Mouse (Mus musculus) limb, embryonic 11.5 days (tissue): ENCODE measurements around the gene Sphk2. TPM values are rescaled to one million over a fixed set of nuclear protein-coding genes. Genes with fewer than 3 reads are reported as not detected.
A peak's percentile ranks its signal among the peaks of the same experiment; 100 is the strongest.

Source experiments
- ATAC-seq: fragments of 200-750 bp; cut with Nextera tagmentation; 2 replicates; pipeline ENCODE4 v1.8.0; 2017; ENCODE audit warnings: low read depth; ENCODE audit not compliant: insufficient number of reproducible peaks, low FRiP score, low TSS enrichment
- DNase-seq: peaks from one replicate; pipeline ENCODE4 v3.0.0-alpha.2; 2015; ENCODE audit warnings: low spot score
- H3K27ac ChIP-seq: fragments of 300-500 bp; sonication (generic); replicated peaks from 2 replicates; pipeline ENCODE4 v1.5.1; 2014; ENCODE audit warnings: low read depth, mild to moderate bottlenecking, low read length
- H3K27me3 ChIP-seq: fragments of 300-500 bp; sonication (generic); 2 replicates; pipeline ENCODE4 v1.6.1; 2014; ENCODE audit warnings: mild to moderate bottlenecking, low read length, mixed read lengths; ENCODE audit not compliant: control insufficient read depth, insufficient read depth
- H3K36me3 ChIP-seq: fragments of 300-500 bp; sonication (generic); 2 replicates; pipeline ENCODE4 v1.6.1; 2014; ENCODE audit warnings: mild to moderate bottlenecking, low read length, moderate library complexity, mixed read lengths; ENCODE audit not compliant: control insufficient read depth, insufficient read depth
- H3K4me1 ChIP-seq: fragments of 300-500 bp; sonication (generic); 2 replicates; pipeline ENCODE4 v1.6.1; 2014; ENCODE audit warnings: low read length, mixed read lengths; ENCODE audit not compliant: control insufficient read depth, insufficient read depth
- H3K4me2 ChIP-seq: fragments of 300-500 bp; sonication (generic); 2 replicates; pipeline ENCODE4 v1.6.1; 2014; ENCODE audit warnings: low read depth, mild to moderate bottlenecking, moderate library complexity; ENCODE audit not compliant: severe bottlenecking
- H3K4me3 ChIP-seq: fragments of 300-500 bp; sonication (generic); 2 replicates; pipeline ENCODE4 v1.5.1; 2014; ENCODE audit warnings: low read depth, low read length
- H3K9ac ChIP-seq: fragments of 300-500 bp; sonication (generic); 2 replicates; pipeline ENCODE4 v1.6.1; 2014; ENCODE audit warnings: mild to moderate bottlenecking, low read length
- H3K9me3 ChIP-seq: fragments of 300-500 bp; sonication (generic); 2 replicates; pipeline ENCODE4 v1.6.1; 2016; ENCODE audit warnings: low read length; ENCODE audit not compliant: control insufficient read depth
- WGBS: fragments of 180-500 bp; shearing (Covaris S2); extraction: QIAGEN DNeasy Blood & Tissue Kit; methylation state at CpG from one replicate; pipeline ENCODE4 v1.1.7; 2014; 5-methylcytosine and 5-hydroxymethylcytosine counted together
- polyA plus RNA-seq: library from polyadenylated mRNA; unstranded; fragments of >200 nt; fragmentation: Nextera tagmentation; extraction: Ambion mirVana; gene quantifications from 2 replicates; pipeline ENCODE4 v1.2.1, GENCODE M21; 2014

The Sphk2 gene
- polyA plus RNA-seq, 1 experiment from 2014 or later, result 28.4 TPM

DNA sequence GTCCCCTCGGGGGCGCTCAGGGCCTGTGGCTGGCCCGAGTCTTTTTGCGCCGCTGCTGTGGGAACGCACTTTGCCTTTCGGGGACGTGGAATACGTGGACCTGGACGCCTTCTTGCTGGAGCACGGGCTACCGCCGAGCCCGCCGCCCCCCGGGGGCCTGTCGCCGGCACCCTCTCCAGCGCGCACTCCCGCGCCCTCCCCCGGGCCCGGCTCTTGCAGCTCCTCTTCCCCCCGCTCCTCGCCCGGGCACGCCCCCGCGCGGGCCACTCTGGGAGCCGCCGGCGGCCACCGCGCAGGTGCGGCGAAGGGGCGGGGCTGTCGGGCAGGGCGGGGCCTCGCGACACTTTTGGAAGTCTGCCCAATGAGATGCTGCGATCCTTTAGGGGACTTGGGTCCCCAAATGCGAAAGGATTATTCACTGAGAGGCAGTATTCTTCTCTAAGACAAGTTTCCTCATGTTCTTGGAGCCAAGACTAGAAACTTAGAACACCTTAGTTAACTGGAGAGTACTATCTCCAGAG lies 11.0 kb downstream of the Sphk2 start:
- H3K4me3 ChIP-seq, result peak overlapping the region; percentile 49
- no peaks in the 10 kb centered on the region for H3K9me3 ChIP-seq
- H3K27ac ChIP-seq, result peak overlapping the region; percentile 76
- no peaks in the 10 kb centered on the region for H3K27me3 ChIP-seq
- peaks cover 32% of the 10 kb centered on the region for H3K4me1 ChIP-seq
- H3K9ac ChIP-seq, result peak overlapping the region; percentile 72
- peak; percentile 90 for DNase-seq
- WGBS, result 1% methylated on average over 45 of the region's 45 CpGs
- peak overlapping the region; percentile 72 for H3K4me2 ChIP-seq
- H3K36me3 ChIP-seq, result peaks cover 9% of the 10 kb centered on the region; the same call in 1 of the 2 replicates
- ATAC-seq, result no peak

DNA sequence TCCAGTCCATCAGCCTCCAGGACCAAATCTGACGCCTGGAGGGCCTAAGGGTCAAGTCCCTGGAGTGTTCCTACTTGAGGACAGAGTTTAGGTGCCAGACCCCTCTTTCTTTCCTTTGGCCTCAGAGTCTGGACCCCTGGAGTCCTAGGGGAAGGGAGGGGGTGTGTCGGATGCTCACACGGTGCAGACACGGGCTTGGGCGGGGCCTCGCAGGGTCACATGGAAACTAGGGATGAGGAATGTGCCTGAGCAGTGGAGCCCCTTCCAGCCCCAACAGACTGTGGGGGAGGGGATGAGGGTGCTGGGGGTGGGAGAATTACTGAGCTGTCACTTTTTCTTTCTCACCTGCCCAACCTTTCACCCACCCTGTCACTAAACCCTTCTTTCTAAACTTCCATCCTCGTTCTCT lies 11.9 kb downstream of the Sphk2 start:
- DNase-seq (peak; percentile 68), ATAC-seq (no peak)
- peak overlapping the region; percentile 49 for H3K4me3 ChIP-seq
- no peak overlapping the region for H3K27ac ChIP-seq
- H3K36me3 ChIP-seq, result peaks cover 2% of the 10 kb centered on the region; the same call in 1 of the 2 replicates
- H3K9me3 ChIP-seq, result no peaks in the 10 kb centered on the region
- H3K4me1 ChIP-seq, result peaks cover 34% of the 10 kb centered on the region
- 1% methylated on average over 7 of the region's 7 CpGs for WGBS
- peak overlapping the region; percentile 72 for H3K4me2 ChIP-seq
- H3K9ac ChIP-seq, result peak overlapping the region; percentile 72
- no peaks in the 10 kb centered on the region for H3K27me3 ChIP-seq

DNA sequence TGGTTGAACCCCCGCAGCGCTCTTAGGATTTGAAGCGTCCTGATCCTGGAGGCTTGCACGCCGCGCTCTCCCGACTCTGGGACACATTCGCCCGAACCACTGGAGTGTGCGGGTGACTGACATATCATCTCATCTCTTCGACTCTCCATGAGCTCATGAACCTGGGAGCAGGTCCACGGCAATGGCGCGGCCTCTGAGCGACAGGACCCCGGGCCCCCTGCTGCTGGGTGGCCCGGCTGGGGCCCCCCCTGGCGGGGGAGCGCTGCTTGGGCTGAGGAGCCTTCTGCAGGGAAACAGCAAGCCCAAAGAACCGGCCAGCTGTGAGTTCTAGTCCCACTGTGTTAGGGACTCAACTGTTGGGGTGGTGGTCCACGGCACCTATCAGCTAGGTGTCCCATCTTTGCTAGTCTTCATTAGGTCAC lies 12.3 kb downstream of the Sphk2 start:
- H3K4me1 ChIP-seq, result peaks cover 36% of the 10 kb centered on the region
- ATAC-seq (no peak), DNase-seq (no peak)
- peaks cover 2% of the 10 kb centered on the region for H3K27me3 ChIP-seq
- 0% methylated on average over 21 of the region's 21 CpGs for WGBS
- H3K4me2 ChIP-seq, result peak overlapping the region; percentile 72
- H3K36me3 ChIP-seq, result no peaks in the 10 kb centered on the region; the same call in 1 of the 2 replicates
- H3K27ac ChIP-seq, result no peak overlapping the region; the same call in 1 of the 2 replicates
- no peaks in the 10 kb centered on the region for H3K9me3 ChIP-seq
- peak overlapping the region; percentile 49 for H3K4me3 ChIP-seq
- H3K9ac ChIP-seq, result peak overlapping the region; percentile 34

DNA sequence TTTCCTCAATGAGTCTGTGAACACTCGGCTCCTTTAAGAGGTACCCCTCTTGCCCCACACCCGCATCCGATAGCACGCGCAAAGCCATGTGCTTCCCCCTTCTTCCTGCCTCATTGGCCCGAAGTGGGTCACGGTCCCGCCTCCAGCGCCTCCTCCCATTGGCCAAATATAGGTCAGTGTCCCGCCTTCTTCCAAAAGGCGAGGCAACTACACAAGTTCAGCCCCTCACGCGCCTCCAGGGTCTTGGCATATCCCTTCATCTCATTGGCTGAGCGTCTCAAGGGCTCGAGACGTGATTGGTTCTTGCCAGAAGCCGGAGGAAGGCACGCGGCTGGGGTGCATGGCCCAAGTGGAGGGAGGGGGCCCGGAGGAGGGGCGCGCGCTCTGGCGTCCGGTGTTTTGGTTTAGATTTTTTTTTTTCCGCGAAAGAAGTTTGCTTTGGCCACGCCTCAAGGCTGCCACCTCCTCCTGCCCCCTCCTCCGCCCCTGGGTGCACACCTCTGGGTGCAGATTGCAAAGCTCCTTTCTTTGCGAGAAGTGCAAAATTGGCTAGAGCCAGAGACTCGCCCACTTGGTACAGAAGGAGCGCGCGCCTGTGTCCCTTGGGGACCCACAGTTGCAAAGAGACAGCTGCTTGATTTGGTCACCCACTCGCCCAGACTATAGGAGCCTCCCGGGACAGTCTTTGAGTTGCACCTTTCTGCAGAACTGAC lies 12.9 kb downstream of the Sphk2 start, which contains the start of gene Dbp:
Gene Dbp, plus strand, starts transcription at position 359 of the 713 bp plus-strand sequence.
- Histone ChIP-seq H3K27me3 (peaks cover 8% of the 10 kb centered on the region), H3K4me2 (peak within 1 kb of the TSS; percentile 72), H3K9me3 (no peaks in the 10 kb centered on the region), H3K9ac (peak within 1 kb of the TSS; percentile 41), H3K27ac (peak within 1 kb of the TSS; percentile 51; the same call in 1 of the 2 replicates), H3K4me1 (peaks cover 41% of the 10 kb centered on the region), H3K36me3 (no peaks in the 10 kb centered on the region), H3K4me3 (peak within 1 kb of the TSS; percentile 49)
- DNase-seq (peak; percentile 99), ATAC-seq (peak; percentile 85)
- WGBS, result under 1% methylated on average over 36 of the region's 36 CpGs

DNA sequence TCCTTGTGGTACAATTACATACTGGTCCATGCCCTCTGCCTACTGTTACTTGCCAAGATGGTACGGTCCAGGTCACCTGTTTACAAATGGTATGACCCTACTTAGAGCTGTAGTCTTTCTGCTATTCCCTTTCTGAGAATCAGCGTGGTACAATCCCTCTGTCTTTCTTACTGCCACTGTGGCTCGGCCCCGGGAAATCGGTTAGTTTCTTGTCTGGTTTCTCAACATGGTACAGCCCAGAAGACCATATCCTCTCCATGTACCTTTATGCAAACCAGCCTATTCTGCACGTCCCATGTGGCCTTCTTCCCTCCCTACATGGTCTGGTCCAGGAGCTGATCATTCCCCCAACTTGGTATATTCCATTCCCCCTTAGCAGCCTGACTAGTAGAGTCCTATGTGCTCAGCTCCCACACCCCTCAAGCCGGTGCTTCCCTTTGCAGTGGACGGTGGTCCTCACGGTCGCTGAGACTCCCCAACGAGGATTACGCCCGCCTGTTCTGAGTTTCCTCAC lies 13.7 kb downstream of the Sphk2 start:
- ATAC-seq (peak; percentile 41), DNase-seq (peak; percentile 77)
- Histone ChIP-seq H3K4me3 (peak overlapping the region; percentile 33), H3K4me2 (peak overlapping the region; percentile 72), H3K27me3 (peaks cover 15% of the 10 kb centered on the region), H3K4me1 (peaks cover 37% of the 10 kb centered on the region), H3K36me3 (no peaks in the 10 kb centered on the region), H3K9ac (peak overlapping the region; percentile 41), H3K27ac (peak overlapping the region; percentile 51; the same call in 1 of the 2 replicates), H3K9me3 (no peaks in the 10 kb centered on the region)
- under 1% methylated on average over 13 of the region's 13 CpGs for WGBS

DNA sequence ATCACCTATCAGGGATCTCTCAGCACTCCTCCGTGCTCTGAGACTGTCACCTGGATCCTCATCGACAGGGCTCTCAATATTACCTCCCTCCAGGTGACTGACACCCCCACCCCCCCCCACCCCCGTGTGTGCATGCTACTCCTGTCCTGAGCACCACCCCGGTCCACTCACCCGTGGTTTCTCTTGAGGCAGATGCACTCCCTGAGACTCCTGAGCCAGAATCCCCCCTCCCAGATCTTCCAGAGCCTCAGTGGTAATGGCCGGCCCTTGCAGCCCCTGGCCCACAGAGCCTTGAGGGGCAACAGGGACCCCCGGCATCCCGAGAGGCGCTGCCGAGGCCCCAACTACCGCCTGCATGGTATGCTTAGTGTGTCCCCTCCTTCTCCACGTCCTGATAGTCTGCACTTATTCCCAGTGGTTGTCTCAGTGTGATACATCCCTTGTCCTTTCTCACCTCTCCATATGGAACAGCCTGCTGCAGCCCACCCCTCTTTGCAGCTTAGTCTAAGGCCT lies 14.2 kb downstream of the Sphk2 start:
- DNase-seq (no peak), ATAC-seq (no peak)
- peaks cover 32% of the 10 kb centered on the region for H3K4me1 ChIP-seq
- peak overlapping the region; percentile 51; the same call in 1 of the 2 replicates for H3K27ac ChIP-seq
- peak overlapping the region; percentile 41 for H3K9ac ChIP-seq
- WGBS, result 46% methylated on average over 12 of the region's 12 CpGs
- H3K27me3 ChIP-seq, result peaks cover 21% of the 10 kb centered on the region
- no peaks in the 10 kb centered on the region for H3K9me3 ChIP-seq
- peak overlapping the region; percentile 33 for H3K4me3 ChIP-seq
- peak overlapping the region; percentile 72; the same call in 1 of the 2 replicates for H3K4me2 ChIP-seq
- no peaks in the 10 kb centered on the region for H3K36me3 ChIP-seq

DNA sequence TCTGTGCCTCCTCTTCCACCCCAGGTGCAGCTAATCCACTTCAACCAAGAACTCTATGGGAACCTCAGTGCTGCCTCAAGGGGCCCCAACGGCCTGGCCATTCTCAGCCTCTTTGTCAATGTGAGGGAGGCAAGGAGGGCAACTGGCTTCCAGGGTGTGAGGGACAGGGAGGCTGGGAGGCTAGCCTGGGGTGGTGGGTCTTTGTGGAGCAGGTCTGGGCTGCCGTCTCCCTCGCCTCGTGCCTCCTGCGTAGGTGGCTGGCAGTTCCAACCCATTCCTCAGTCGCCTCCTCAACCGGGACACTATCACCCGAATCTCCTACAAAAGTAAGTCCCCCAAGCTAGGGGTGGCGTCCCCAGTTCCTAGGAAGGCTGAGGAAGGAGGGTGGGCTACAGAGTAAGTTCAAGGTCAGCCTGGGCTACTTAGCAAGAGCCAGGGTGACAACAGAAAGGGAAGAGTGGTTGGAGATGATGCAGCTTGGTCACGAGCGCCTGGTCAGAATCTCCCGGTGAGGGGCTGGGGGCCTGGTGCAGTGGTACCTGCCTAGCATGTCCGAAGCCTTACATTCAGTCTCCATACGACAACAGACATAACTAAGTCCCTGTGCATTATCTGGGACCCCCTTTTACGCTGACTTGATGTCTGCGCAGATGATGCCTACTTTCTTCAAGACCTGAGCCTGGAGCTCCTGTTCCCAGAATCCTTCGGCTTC lies 14.8 kb downstream of the Sphk2 start:
- H3K4me2 ChIP-seq, result peak overlapping the region; percentile 72; the same call in 1 of the 2 replicates
- no peaks in the 10 kb centered on the region for H3K9me3 ChIP-seq
- no peak overlapping the region for H3K27ac ChIP-seq
- DNase-seq (no peak), ATAC-seq (no peak)
- H3K4me3 ChIP-seq, result no peak overlapping the region
- no peak overlapping the region for H3K9ac ChIP-seq
- peaks cover 25% of the 10 kb centered on the region for H3K27me3 ChIP-seq
- peaks cover 26% of the 10 kb centered on the region for H3K4me1 ChIP-seq
- H3K36me3 ChIP-seq, result no peaks in the 10 kb centered on the region
- 89% methylated on average over 17 of the region's 17 CpGs for WGBS

DNA sequence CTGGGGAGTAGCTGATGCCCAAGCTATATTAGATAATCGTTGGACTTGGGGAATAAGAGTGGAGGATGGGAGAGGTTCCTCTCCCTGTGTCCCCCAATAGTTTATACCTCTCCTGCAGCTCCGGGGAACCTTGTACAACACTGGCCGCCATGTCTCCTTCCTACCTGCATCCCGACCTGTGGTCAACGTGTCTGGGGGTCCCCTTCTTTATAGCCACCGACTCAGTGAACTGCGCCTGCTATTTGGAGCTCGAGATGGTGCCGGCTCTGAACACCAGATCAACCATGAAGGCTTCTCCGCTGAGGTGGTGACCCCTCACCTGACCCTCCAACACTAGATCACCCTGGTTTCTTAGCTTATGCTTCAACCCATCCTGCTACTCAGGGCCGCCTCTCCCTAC lies 15.5 kb downstream of the Sphk2 start:
- no peaks in the 10 kb centered on the region for H3K9me3 ChIP-seq
- H3K4me3 ChIP-seq, result no peak overlapping the region
- H3K9ac ChIP-seq, result no peak overlapping the region
- H3K36me3 ChIP-seq, result no peaks in the 10 kb centered on the region
- DNase-seq (no peak), ATAC-seq (no peak)
- H3K27ac ChIP-seq, result no peak overlapping the region
- peaks cover 25% of the 10 kb centered on the region for H3K27me3 ChIP-seq
- peaks cover 21% of the 10 kb centered on the region for H3K4me1 ChIP-seq
- H3K4me2 ChIP-seq, result no peak overlapping the region
- WGBS, result 95% methylated on average over 11 of the region's 11 CpGs
